Mouse (Mus musculus) embryonic facial prominence, embryonic 13.5 days (tissue): ENCODE measurements around the gene Sept14. TPM values are rescaled to one million over a fixed set of nuclear protein-coding genes. Genes with fewer than 3 reads are reported as not detected.

ENCODE experiments used
- ATAC-seq: fragments of 200-750 bp; cut with Nextera tagmentation; 2 replicates; pipeline ENCODE4 v1.8.0; 2017; ENCODE audit warnings: low read depth; ENCODE audit not compliant: insufficient number of reproducible peaks, insufficient read depth, low FRiP score, low TSS enrichment
- H3K27ac ChIP-seq: fragments of 300-500 bp; sonication (generic); 2 replicates; pipeline ENCODE4 v1.5.1; 2015; ENCODE audit warnings: moderate library complexity, mild to moderate bottlenecking, inconsistent platforms
- H3K27me3 ChIP-seq: fragments of 300-500 bp; sonication (generic); 2 replicates; pipeline ENCODE4 v1.6.1; 2015; ENCODE audit warnings: mild to moderate bottlenecking, inconsistent platforms
- H3K36me3 ChIP-seq: fragments of 300-500 bp; sonication (generic); 2 replicates; pipeline ENCODE4 v1.6.1; 2015; ENCODE audit warnings: mild to moderate bottlenecking, inconsistent platforms
- H3K4me1 ChIP-seq: fragments of 300-500 bp; sonication (generic); 2 replicates; pipeline ENCODE4 v1.6.1; 2015; ENCODE audit warnings: inconsistent platforms
- H3K4me2 ChIP-seq: fragments of 300-500 bp; sonication (generic); 2 replicates; pipeline ENCODE4 v1.6.1; 2015; ENCODE audit warnings: moderate library complexity, mild to moderate bottlenecking, inconsistent platforms
- H3K4me3 ChIP-seq: fragments of 300-500 bp; sonication (generic); 2 replicates; pipeline ENCODE4 v1.5.1; 2015; ENCODE audit warnings: mild to moderate bottlenecking, inconsistent platforms
- H3K9ac ChIP-seq: fragments of 300-500 bp; sonication (generic); 2 replicates; pipeline ENCODE4 v1.6.1; 2015; ENCODE audit warnings: mild to moderate bottlenecking, inconsistent platforms
- H3K9me3 ChIP-seq: fragments of 300-500 bp; sonication (generic); 2 replicates; pipeline ENCODE4 v1.6.1; 2016; ENCODE audit warnings: inconsistent platforms
- WGBS: fragments of 180-500 bp; shearing (Covaris S2); methylation state at CpG from one replicate; pipeline ENCODE4 v1.1.7; 2015; ENCODE audit warnings: mixed read lengths; 5-methylcytosine and 5-hydroxymethylcytosine counted together
- polyA plus RNA-seq: library from polyadenylated mRNA; unstranded; fragments of >200 nt; fragmentation: Nextera tagmentation; extraction: Ambion mirVana; gene quantifications from 2 replicates; pipeline ENCODE4 v1.2.1, GENCODE M21; 2015

Gene Sept14
- polyA plus RNA-seq, result not detected in 2 replicates

GRCm38 (mm10) chr5:129708412-129708811 is at the start of gene Sept14:
Sept14 (minus strand) TSS chr5:129708512.
- no peak for ATAC-seq
- no peaks in the 10 kb centered on the region for H3K4me1 ChIP-seq
- H3K27ac ChIP-seq, result no peak within 1 kb of the TSS
- no peak within 1 kb of the TSS for H3K4me2 ChIP-seq
- 62% methylated on average over 2 of the region's 2 CpGs for WGBS
- H3K9ac ChIP-seq, result no peak within 1 kb of the TSS
- H3K9me3 ChIP-seq, result no peaks in the 10 kb centered on the region
- H3K36me3 ChIP-seq, result no peaks in the 10 kb centered on the region
- no peak within 1 kb of the TSS for H3K4me3 ChIP-seq
- H3K27me3 ChIP-seq, result peaks cover 10% of the 10 kb centered on the region

GRCm38 (mm10) chr5:129756886-129757285 is 48.6 kb upstream of the Sept14 start:
- peaks cover 7% of the 10 kb centered on the region for H3K4me1 ChIP-seq
- H3K27ac ChIP-seq, result no peak overlapping the region
- H3K4me3 ChIP-seq, result no peak overlapping the region
- peaks cover 51% of the 10 kb centered on the region for H3K36me3 ChIP-seq
- no peaks in the 10 kb centered on the region for H3K9me3 ChIP-seq
- H3K4me2 ChIP-seq, result no peak overlapping the region
- ATAC-seq, result no peak
- H3K27me3 ChIP-seq, result no peaks in the 10 kb centered on the region
- no peak overlapping the region for H3K9ac ChIP-seq
- 91% methylated on average over 20 of the region's 20 CpGs for WGBS

- Histone ChIP-seq H3K36me3 (peaks cover 84% of the 10 kb centered on the region), H3K27me3 (no peaks in the 10 kb centered on the region), H3K4me3 (no peak overlapping the region), H3K27ac (no peak overlapping the region), H3K9me3 (no peaks in the 10 kb centered on the region), H3K4me2 (no peak overlapping the region), H3K9ac (no peak overlapping the region), H3K4me1 (no peaks in the 10 kb centered on the region)
- ATAC-seq, result no peak
- 77% methylated on average over 6 of the region's 6 CpGs for WGBS
Measured at GRCm38 (mm10) chr5:129744050-129744449, 35.7 kb upstream of the Sept14 start.

GRCm38 (mm10) chr5:129742903-129743488 is 34.7 kb upstream of the Sept14 start:
- H3K9ac ChIP-seq, result no peak overlapping the region
- no peaks in the 10 kb centered on the region for H3K9me3 ChIP-seq
- H3K4me2 ChIP-seq, result no peak overlapping the region
- peaks cover 74% of the 10 kb centered on the region for H3K36me3 ChIP-seq
- H3K27ac ChIP-seq, result no peak overlapping the region
- H3K27me3 ChIP-seq, result no peaks in the 10 kb centered on the region
- 88% methylated on average over 7 of the region's 7 CpGs for WGBS
- no peaks in the 10 kb centered on the region for H3K4me1 ChIP-seq
- no peak for ATAC-seq
- H3K4me3 ChIP-seq, result no peak overlapping the region

- Histone ChIP-seq H3K4me2 (no peak overlapping the region), H3K9me3 (no peaks in the 10 kb centered on the region), H3K9ac (no peak overlapping the region), H3K27me3 (no peaks in the 10 kb centered on the region), H3K4me3 (no peak overlapping the region), H3K36me3 (peaks cover 62% of the 10 kb centered on the region), H3K4me1 (no peaks in the 10 kb centered on the region), H3K27ac (no peak overlapping the region)
- 100% methylated on average over 1 of the region's 1 CpGs for WGBS
- ATAC-seq, result no peak
Measured at GRCm38 (mm10) chr5:129740976-129741375, 32.7 kb upstream of the Sept14 start.

GRCm38 (mm10) chr5:129731021-129731420 is 22.7 kb upstream of the Sept14 start:
- H3K9me3 ChIP-seq, result no peaks in the 10 kb centered on the region
- H3K36me3 ChIP-seq, result peaks cover 11% of the 10 kb centered on the region
- 0 out of 2 replicates have a peak overlapping the region, but pooled peaks have one; percentile 4 for H3K9ac ChIP-seq
- ATAC-seq, result no peak
- H3K4me2 ChIP-seq, result no peak overlapping the region
- 40% methylated on average over 5 of the region's 5 CpGs for WGBS
- no peaks in the 10 kb centered on the region for H3K27me3 ChIP-seq
- H3K4me1 ChIP-seq, result peaks cover 49% of the 10 kb centered on the region
- H3K27ac ChIP-seq, result no peak overlapping the region
- H3K4me3 ChIP-seq, result no peak overlapping the region

GRCm38 (mm10) chr5:129730344-129730743 is 22.0 kb upstream of the Sept14 start:
- Histone ChIP-seq H3K36me3 (peaks cover 11% of the 10 kb centered on the region), H3K9ac (0 out of 2 replicates have a peak overlapping the region, but pooled peaks have one; percentile 4), H3K27ac (no peak overlapping the region), H3K4me1 (peaks cover 53% of the 10 kb centered on the region), H3K9me3 (no peaks in the 10 kb centered on the region), H3K4me2 (no peak overlapping the region), H3K27me3 (no peaks in the 10 kb centered on the region), H3K4me3 (no peak overlapping the region)
- ATAC-seq, result no peak
- WGBS, result 66% methylated on average over 11 of the region's 11 CpGs

- ATAC-seq, result no peak
- Histone ChIP-seq H3K36me3 (peaks cover 4% of the 10 kb centered on the region; the same call in 1 of the 2 replicates), H3K4me2 (peak overlapping the region; percentile 2; the same call in 1 of the 2 replicates), H3K4me1 (peaks cover 54% of the 10 kb centered on the region), H3K4me3 (no peak overlapping the region), H3K9me3 (no peaks in the 10 kb centered on the region), H3K9ac (0 out of 2 replicates have a peak overlapping the region, but pooled peaks have one; percentile 0), H3K27me3 (no peaks in the 10 kb centered on the region), H3K27ac (peak overlapping the region; percentile 48; the same call in 1 of the 2 replicates)
- 39% methylated on average over 11 of the region's 11 CpGs for WGBS
Measured at GRCm38 (mm10) chr5:129729286-129729685, 21.0 kb upstream of the Sept14 start.

- ATAC-seq, result no peak
- Histone ChIP-seq H3K4me3 (no peak overlapping the region), H3K27me3 (no peaks in the 10 kb centered on the region), H3K4me1 (peaks cover 57% of the 10 kb centered on the region), H3K4me2 (peak overlapping the region; percentile 11; the same call in 1 of the 2 replicates), H3K9ac (no peak overlapping the region), H3K9me3 (no peaks in the 10 kb centered on the region), H3K36me3 (no peaks in the 10 kb centered on the region), H3K27ac (no peak overlapping the region)
- WGBS, result 58% methylated on average over 3 of the region's 3 CpGs
Measured at GRCm38 (mm10) chr5:129726784-129727183, 18.5 kb upstream of the Sept14 start.

- Histone ChIP-seq H3K9me3 (no peaks in the 10 kb centered on the region), H3K4me3 (peak overlapping the region; percentile 81), H3K27me3 (no peaks in the 10 kb centered on the region), H3K36me3 (no peaks in the 10 kb centered on the region), H3K9ac (peak overlapping the region; percentile 92), H3K4me2 (peak overlapping the region; percentile 62), H3K27ac (peak overlapping the region; percentile 96; the same call in 1 of the 2 replicates), H3K4me1 (peaks cover 52% of the 10 kb centered on the region)
- 18% methylated on average over 7 of the region's 7 CpGs for WGBS
- no peak for ATAC-seq
Measured at GRCm38 (mm10) chr5:129725774-129726392, 17.6 kb upstream of the Sept14 start.

- Histone ChIP-seq H3K4me3 (peak within 1 kb of the TSS; percentile 81), H3K36me3 (peaks cover 2% of the 10 kb centered on the region), H3K9me3 (no peaks in the 10 kb centered on the region), H3K9ac (peak within 1 kb of the TSS; percentile 92), H3K4me1 (peaks cover 44% of the 10 kb centered on the region), H3K27ac (peak within 1 kb of the TSS; percentile 96), H3K27me3 (no peaks in the 10 kb centered on the region), H3K4me2 (peak within 1 kb of the TSS; percentile 62)
- under 1% methylated on average over 74 of the region's 93 CpGs for WGBS
- peak; percentile 91 for ATAC-seq
Measured at GRCm38 (mm10) chr5:129724834-129725773, 16.8 kb upstream of the Sept14 start, which contains the start of gene Nipsnap2. Nipsnap2 (plus strand) TSS chr5:129725063.
